Mouse (Mus musculus): ENCODE measurements around the gene Magoh.
A peak's percentile ranks its signal among the peaks of the same experiment; 100 is the strongest.

Gene Magoh

GRCm38 (mm10) chr4:107889731-107890432 lies 10.3 kb downstream of the Magoh start, which contains the start of gene 0610037L13Rik:
0610037L13Rik (plus strand) TSS chr4:107889813.
- DNase-seq (ENCODE audit: low read depth, low spot score): peak; percentile 98

DNA sequence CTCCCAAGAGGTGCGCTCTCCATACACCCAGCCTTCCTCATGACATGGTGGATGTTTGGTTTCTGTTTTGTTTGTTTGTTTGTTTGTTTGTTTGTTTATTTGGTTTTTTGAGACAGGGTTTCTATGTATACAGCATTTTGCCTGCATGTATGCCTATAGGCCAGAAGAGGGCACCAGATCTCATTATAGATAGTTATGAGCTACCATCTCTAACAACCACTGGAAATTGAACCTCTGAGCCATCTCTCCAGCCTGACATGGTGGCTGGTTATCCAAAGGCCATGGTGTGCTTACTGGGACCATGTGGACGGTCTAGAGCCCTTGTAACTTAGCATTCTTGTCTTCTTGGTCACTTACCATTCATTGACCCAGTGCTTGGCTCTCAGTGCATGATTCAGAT lies 13.1 kb downstream of the Magoh start:
- DNase-seq (ENCODE audit: low read depth, low spot score): no peak

DNA sequence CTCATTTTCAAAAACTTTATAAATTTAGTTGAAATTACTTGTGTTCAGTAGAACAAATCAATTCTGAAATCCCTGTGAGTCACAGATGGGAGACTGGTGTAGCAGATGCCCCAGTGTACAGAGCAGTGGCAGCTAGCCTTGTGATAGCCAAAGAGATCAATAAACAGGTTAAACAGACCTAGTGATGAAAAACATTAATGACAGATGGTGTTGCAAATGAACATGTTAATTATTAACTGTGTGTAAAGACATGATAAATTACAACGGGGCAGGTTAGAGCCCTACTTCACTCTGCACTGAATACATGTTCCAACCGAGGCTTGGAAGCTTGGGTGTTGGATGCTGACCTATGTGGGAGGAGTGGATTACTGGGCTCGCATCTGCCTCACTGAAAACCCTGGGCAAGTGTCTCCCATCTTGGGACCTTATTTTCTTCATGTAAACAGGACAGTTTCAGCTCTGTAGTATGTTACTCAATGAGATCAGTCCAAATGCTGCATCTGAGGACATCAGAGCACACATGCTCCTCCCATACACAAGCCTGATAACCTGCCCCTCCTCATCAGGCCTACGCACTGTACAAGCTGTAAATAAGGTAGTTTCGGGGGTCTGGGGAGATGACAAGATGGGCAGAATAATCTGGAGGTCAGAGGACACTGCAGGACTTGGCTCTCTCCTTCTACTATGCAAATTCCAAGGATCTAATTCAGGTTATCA lies 19.8 kb downstream of the Magoh start:
- DNase-seq (ENCODE audit: low read depth, low spot score): no peak

- no peak for DNase-seq (ENCODE audit: low read depth, low spot score)
Observed at GRCm38 (mm10) chr4:107900206-107900605, 20.7 kb downstream of the Magoh start.

- DNase-seq (ENCODE audit: low read depth, low spot score): no peak
Observed at GRCm38 (mm10) chr4:107904252-107904651, 24.7 kb downstream of the Magoh start.

DNA sequence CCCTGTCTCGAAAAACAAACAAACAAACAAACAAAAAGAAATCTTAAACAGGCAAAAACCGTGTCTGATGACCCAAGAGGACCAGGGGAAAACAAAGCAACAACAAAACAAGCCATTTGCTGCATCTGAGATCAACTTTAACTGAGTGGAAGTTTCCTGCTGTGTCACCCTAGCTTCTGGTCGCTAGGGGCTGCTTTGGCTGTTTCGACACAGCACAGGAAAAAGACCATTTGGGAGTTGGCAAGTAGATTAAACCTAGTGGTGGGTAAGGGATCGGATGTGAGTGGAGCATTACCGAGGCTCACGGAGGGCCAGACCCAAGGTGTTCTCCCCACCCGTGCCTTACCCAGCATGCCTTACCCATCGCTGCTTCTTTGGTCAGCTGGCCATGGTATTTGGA lies 27.0 kb downstream of the Magoh start:
- DNase-seq (ENCODE audit: low read depth, low spot score): no peak

DNA sequence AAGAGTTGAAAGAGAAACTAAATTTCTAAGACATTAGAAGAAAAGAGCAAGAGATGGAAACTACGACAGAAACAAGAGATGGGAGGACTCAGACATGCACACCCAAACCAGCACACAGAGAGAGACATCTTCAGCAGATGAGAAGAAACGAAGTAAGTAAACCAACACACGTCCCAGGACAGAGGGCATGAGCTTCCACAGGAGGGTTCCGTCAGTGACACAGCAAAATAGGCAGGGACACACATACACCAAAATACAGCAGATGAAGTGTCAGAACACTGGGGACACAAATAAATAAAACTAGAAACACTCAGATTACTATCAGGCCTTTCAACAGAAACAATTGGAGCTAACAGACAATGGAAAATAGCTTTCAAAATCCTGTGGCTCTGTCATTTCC lies 30.5 kb downstream of the Magoh start:
- DNase-seq (ENCODE audit: low read depth, low spot score): no peak

GRCm38 (mm10) chr4:107920336-107920735 lies 40.8 kb downstream of the Magoh start:
- no peak for DNase-seq (ENCODE audit: low read depth, low spot score)

GRCm38 (mm10) chr4:107921152-107921695 lies 41.7 kb downstream of the Magoh start:
- DNase-seq (ENCODE audit: low read depth, low spot score): no peak

DNA sequence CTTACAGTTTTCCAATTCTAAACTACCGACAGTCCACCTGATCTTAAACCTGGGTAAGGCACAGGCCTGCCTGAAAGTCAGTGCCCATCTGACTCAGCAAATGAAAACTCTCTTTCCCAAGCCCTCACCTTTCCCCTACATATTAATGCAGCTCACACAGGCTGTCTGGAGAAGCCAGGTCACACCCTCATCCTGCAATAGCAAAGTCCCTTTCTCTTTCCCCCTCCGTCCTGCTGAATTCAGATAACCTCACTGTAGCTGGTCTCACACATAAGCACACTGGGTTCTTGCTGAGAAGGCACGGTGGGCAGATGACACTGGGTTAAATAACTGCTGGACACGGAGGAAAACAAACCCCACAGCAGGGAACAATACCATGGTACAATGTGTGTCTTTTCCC lies 42.4 kb downstream of the Magoh start:
- DNase-seq (ENCODE audit: low read depth, low spot score): no peak

- DNase-seq (ENCODE audit: low read depth, low spot score): peak; percentile 50
Observed at GRCm38 (mm10) chr4:107923145-107923802, 43.7 kb downstream of the Magoh start, which contains the start of gene Cpt2. Cpt2 (minus strand) TSS chr4:107923610.

GRCm38 (mm10) chr4:107923803-107924194 lies 44.2 kb downstream of the Magoh start:
- DNase-seq (ENCODE audit: low read depth, low spot score): no peak

GRCm38 (mm10) chr4:107928269-107928668 lies 48.7 kb downstream of the Magoh start:
- no peak for DNase-seq (ENCODE audit: low read depth, low spot score)

GRCm38 (mm10) chr4:107928726-107929125 lies 49.2 kb downstream of the Magoh start:
- DNase-seq (ENCODE audit: low read depth, low spot score): no peak

DNA sequence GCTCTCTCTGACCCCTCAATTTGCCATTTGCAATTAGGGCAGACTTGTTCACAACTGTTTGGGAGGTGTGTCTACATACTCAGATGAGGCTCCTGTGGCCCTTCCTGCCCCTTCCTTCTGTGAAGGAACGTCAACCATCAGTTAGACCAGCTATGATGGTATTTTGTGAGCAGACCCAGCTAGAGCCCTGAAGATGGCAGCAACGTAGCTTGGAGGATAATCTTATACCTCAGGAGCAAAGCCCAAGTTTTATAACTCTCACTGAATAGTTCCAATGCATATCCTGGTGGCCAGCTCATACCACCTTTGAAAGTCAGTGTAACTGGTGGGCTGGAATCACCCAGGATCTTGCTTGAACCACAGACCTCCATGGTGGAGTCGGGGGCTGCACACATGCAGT lies 51.9 kb downstream of the Magoh start:
- DNase-seq (ENCODE audit: low read depth, low spot score): no peak

DNA sequence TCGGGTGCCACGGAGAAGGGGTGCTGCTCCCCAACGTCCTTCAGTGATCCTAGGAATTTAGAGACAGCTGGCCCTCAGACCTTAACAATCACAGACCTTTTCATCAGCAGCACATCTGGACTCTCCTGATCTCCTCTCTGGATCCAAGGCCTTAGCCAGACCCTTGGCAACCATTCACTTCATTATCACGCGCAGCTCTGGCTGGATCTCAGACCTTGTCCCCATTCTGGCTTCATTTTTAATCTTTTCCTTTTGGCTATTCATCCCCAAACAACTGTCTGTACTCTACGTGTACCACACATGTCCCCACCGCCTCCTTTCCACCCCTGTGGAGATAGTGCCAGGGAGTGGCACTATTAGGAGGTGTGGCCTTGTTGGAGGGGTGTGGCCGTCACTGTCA lies 53.7 kb downstream of the Magoh start:
- no peak for DNase-seq (ENCODE audit: low read depth, low spot score)

GRCm38 (mm10) chr4:107935254-107935653 lies 55.7 kb downstream of the Magoh start:
- no peak for DNase-seq (ENCODE audit: low read depth, low spot score)

Measured in telencephalon, adult 2 months (tissue).